Mouse (Mus musculus): ENCODE data around the gene Shisa5. TPM values are rescaled to one million over a fixed set of nuclear protein-coding genes. Genes with fewer than 3 reads are reported as not detected.

Shisa5 gene
- polyA plus RNA-seq, 1 experiment from 2014 or later: 68.4 TPM

- Histone ChIP-seq H3K4me2 (no peak overlapping the region), H3K36me3 (replicated peaks) (no peaks in the 10 kb centered on the region), H3K27ac (no peak overlapping the region), H3K4me1 (peaks cover 10% of the 10 kb centered on the region; the same call in 1 of the 2 replicates), H3K4me3 (no peak overlapping the region), H3K9me3 (no peaks in the 10 kb centered on the region), H3K9ac (no peak overlapping the region), H3K27me3 (replicated peaks) (no peaks in the 10 kb centered on the region)
- 85% methylated on average over 3 of the region's 3 CpGs for WGBS
- ATAC-seq (replicated peaks): no peak
These were observed 12.3 kb downstream of the Shisa5 start for GRCm38 (mm10) chr9:109050674-109050997.

GRCm38 (mm10) chr9:109051011-109051501 is 12.7 kb downstream of the Shisa5 start:
- WGBS: 91% methylated on average over 13 of the region's 13 CpGs
- Histone ChIP-seq H3K9me3 (no peaks in the 10 kb centered on the region), H3K9ac (no peak overlapping the region), H3K4me1 (peaks cover 11% of the 10 kb centered on the region; the same call in 1 of the 2 replicates), H3K4me3 (no peak overlapping the region), H3K27me3 (replicated peaks) (no peaks in the 10 kb centered on the region), H3K4me2 (no peak overlapping the region), H3K36me3 (replicated peaks) (no peaks in the 10 kb centered on the region), H3K27ac (no peak overlapping the region)
- no peak for ATAC-seq (replicated peaks)

GRCm38 (mm10) chr9:109051651-109052489 is 13.5 kb downstream of the Shisa5 start:
- no peaks in the 10 kb centered on the region for H3K27me3 ChIP-seq (replicated peaks)
- WGBS: 90% methylated on average over 10 of the region's 10 CpGs
- no peaks in the 10 kb centered on the region for H3K36me3 ChIP-seq (replicated peaks)
- H3K4me1 ChIP-seq: peaks cover 11% of the 10 kb centered on the region; the same call in 1 of the 2 replicates
- H3K27ac ChIP-seq: no peak overlapping the region
- H3K4me2 ChIP-seq: no peak overlapping the region
- H3K9me3 ChIP-seq: no peaks in the 10 kb centered on the region
- no peak for ATAC-seq (replicated peaks)
- H3K4me3 ChIP-seq: no peak overlapping the region
- H3K9ac ChIP-seq: no peak overlapping the region

GRCm38 (mm10) chr9:109052490-109053260 is 14.3 kb downstream of the Shisa5 start:
- no peaks in the 10 kb centered on the region for H3K27me3 ChIP-seq (replicated peaks)
- H3K9me3 ChIP-seq: no peaks in the 10 kb centered on the region
- 87% methylated on average over 9 of the region's 9 CpGs for WGBS
- H3K4me3 ChIP-seq: no peak overlapping the region
- peaks cover 3% of the 10 kb centered on the region; the same call in 1 of the 2 replicates for H3K36me3 ChIP-seq (replicated peaks)
- no peak overlapping the region for H3K9ac ChIP-seq
- H3K4me1 ChIP-seq: peaks cover 11% of the 10 kb centered on the region; the same call in 1 of the 2 replicates
- no peak for ATAC-seq (replicated peaks)
- no peak overlapping the region for H3K27ac ChIP-seq
- no peak overlapping the region for H3K4me2 ChIP-seq

GRCm38 (mm10) chr9:109053366-109053765 is 15.0 kb downstream of the Shisa5 start:
- Histone ChIP-seq H3K4me2 (no peak overlapping the region), H3K4me1 (peaks cover 11% of the 10 kb centered on the region), H3K27me3 (replicated peaks) (no peaks in the 10 kb centered on the region), H3K36me3 (replicated peaks) (peaks cover 10% of the 10 kb centered on the region; the same call in 1 of the 2 replicates), H3K27ac (no peak overlapping the region), H3K4me3 (no peak overlapping the region), H3K9ac (no peak overlapping the region), H3K9me3 (no peaks in the 10 kb centered on the region)
- WGBS: 77% methylated on average over 3 of the region's 3 CpGs
- no peak for ATAC-seq (replicated peaks)

GRCm38 (mm10) chr9:109053851-109054250 is 15.5 kb downstream of the Shisa5 start:
- Histone ChIP-seq H3K27ac (no peak overlapping the region), H3K4me3 (no peak overlapping the region), H3K36me3 (replicated peaks) (peaks cover 11% of the 10 kb centered on the region; the same call in 1 of the 2 replicates), H3K27me3 (replicated peaks) (no peaks in the 10 kb centered on the region), H3K4me2 (no peak overlapping the region), H3K9me3 (no peaks in the 10 kb centered on the region), H3K4me1 (peaks cover 16% of the 10 kb centered on the region), H3K9ac (no peak overlapping the region)
- 81% methylated on average over 6 of the region's 6 CpGs for WGBS
- ATAC-seq (replicated peaks): no peak

- 7% methylated on average over 7 of the region's 7 CpGs for WGBS
- Histone ChIP-seq H3K27me3 (replicated peaks) (no peaks in the 10 kb centered on the region), H3K9me3 (no peaks in the 10 kb centered on the region), H3K4me1 (peaks cover 23% of the 10 kb centered on the region), H3K4me3 (peak overlapping the region; percentile 35), H3K36me3 (replicated peaks) (peaks cover 11% of the 10 kb centered on the region; the same call in 1 of the 2 replicates), H3K27ac (peak overlapping the region; percentile 64), H3K4me2 (peak overlapping the region; percentile 43), H3K9ac (peak overlapping the region; percentile 38; the same call in 1 of the 2 replicates)
- ATAC-seq (replicated peaks): peak; percentile 80
These were observed 16.3 kb downstream of the Shisa5 start for GRCm38 (mm10) chr9:109054712-109055111.

- H3K9me3 ChIP-seq: no peaks in the 10 kb centered on the region
- peaks cover 25% of the 10 kb centered on the region for H3K4me1 ChIP-seq
- H3K9ac ChIP-seq: 0 out of 2 replicates have a peak overlapping the region, but pooled peaks have one; percentile 38
- WGBS: 91% methylated on average over 12 of the region's 12 CpGs
- peak overlapping the region; percentile 43 for H3K4me2 ChIP-seq
- no peak for ATAC-seq (replicated peaks)
- no peaks in the 10 kb centered on the region for H3K27me3 ChIP-seq (replicated peaks)
- H3K27ac ChIP-seq: peak overlapping the region; percentile 64; the same call in 1 of the 2 replicates
- peak overlapping the region; percentile 35 for H3K4me3 ChIP-seq
- peaks cover 11% of the 10 kb centered on the region; the same call in 1 of the 2 replicates for H3K36me3 ChIP-seq (replicated peaks)
These were observed 17.1 kb downstream of the Shisa5 start for GRCm38 (mm10) chr9:109055271-109056030.

GRCm38 (mm10) chr9:109056081-109056690 is 17.8 kb downstream of the Shisa5 start:
- ATAC-seq (replicated peaks): no peak
- Histone ChIP-seq H3K36me3 (replicated peaks) (peaks cover 14% of the 10 kb centered on the region; the same call in 1 of the 2 replicates), H3K9ac (no peak overlapping the region), H3K4me3 (no peak overlapping the region), H3K4me2 (no peak overlapping the region), H3K27ac (no peak overlapping the region), H3K27me3 (replicated peaks) (no peaks in the 10 kb centered on the region), H3K4me1 (peaks cover 25% of the 10 kb centered on the region), H3K9me3 (no peaks in the 10 kb centered on the region)
- 92% methylated on average over 17 of the region's 17 CpGs for WGBS

GRCm38 (mm10) chr9:109056916-109057315 is 18.6 kb downstream of the Shisa5 start:
- peaks cover 14% of the 10 kb centered on the region; the same call in 1 of the 2 replicates for H3K36me3 ChIP-seq (replicated peaks)
- no peak overlapping the region for H3K9ac ChIP-seq
- no peak for ATAC-seq (replicated peaks)
- no peak overlapping the region for H3K4me2 ChIP-seq
- WGBS: 87% methylated on average over 4 of the region's 4 CpGs
- no peaks in the 10 kb centered on the region for H3K27me3 ChIP-seq (replicated peaks)
- H3K27ac ChIP-seq: no peak overlapping the region
- H3K4me1 ChIP-seq: peaks cover 25% of the 10 kb centered on the region
- H3K9me3 ChIP-seq: no peaks in the 10 kb centered on the region
- no peak overlapping the region for H3K4me3 ChIP-seq

- Histone ChIP-seq H3K4me2 (no peak overlapping the region), H3K27me3 (replicated peaks) (no peaks in the 10 kb centered on the region), H3K36me3 (replicated peaks) (peaks cover 14% of the 10 kb centered on the region; the same call in 1 of the 2 replicates), H3K9ac (no peak overlapping the region), H3K4me1 (peaks cover 25% of the 10 kb centered on the region), H3K27ac (no peak overlapping the region), H3K9me3 (no peaks in the 10 kb centered on the region), H3K4me3 (no peak overlapping the region)
- ATAC-seq (replicated peaks): no peak
- WGBS: 96% methylated on average over 5 of the region's 5 CpGs
These were observed 19.2 kb downstream of the Shisa5 start for GRCm38 (mm10) chr9:109057543-109057942.

Data from midbrain, embryonic 15.5 days (tissue).